Mouse (Mus musculus) urinary bladder, postnatal 36 days (tissue): Measurements from ENCODE around the gene Mx1.
A peak's percentile ranks its signal among the peaks of the same experiment; 100 is the strongest.

Experiments
- DNase-seq, 2 experiments: peaks; one replicate each; pipeline ENCODE4 v3.0.0; 2022; ENCODE audit warnings: low spot score in 2 of 2, mixed read lengths in 1 of 2

The Mx1 gene

GRCm38 (mm10) chr16:97443670-97444263 is 18.9 kb downstream of the Mx1 start:
- DNase-seq: peak; percentile 16 to 43

GRCm38 (mm10) chr16:97441967-97442366 is 20.7 kb downstream of the Mx1 start:
- no peak for DNase-seq

GRCm38 (mm10) chr16:97438191-97438590 is 24.5 kb downstream of the Mx1 start:
- no peak for DNase-seq

GRCm38 (mm10) chr16:97437448-97438056 is 25.2 kb downstream of the Mx1 start:
- no peak for DNase-seq

DNA sequence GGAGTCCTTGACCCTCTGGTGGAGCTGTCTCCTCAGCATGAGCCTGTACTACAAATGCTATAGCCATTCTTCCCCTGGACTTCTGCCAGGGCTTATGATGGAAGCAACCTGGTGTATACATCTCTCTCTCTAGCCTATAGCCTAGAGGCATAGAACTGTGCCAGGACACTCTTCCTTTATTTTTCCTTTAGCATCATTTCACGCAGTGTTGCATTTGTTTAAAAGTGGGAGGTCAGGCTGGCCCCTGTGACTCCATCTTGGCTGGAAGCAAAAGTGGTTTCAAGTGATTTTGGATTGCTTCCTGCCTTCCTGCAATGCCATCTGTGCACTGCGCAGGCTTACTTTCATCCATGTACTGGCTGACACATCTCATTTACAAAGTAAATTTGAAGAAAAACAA is 28.5 kb downstream of the Mx1 start:
- DNase-seq: no peak

DNA sequence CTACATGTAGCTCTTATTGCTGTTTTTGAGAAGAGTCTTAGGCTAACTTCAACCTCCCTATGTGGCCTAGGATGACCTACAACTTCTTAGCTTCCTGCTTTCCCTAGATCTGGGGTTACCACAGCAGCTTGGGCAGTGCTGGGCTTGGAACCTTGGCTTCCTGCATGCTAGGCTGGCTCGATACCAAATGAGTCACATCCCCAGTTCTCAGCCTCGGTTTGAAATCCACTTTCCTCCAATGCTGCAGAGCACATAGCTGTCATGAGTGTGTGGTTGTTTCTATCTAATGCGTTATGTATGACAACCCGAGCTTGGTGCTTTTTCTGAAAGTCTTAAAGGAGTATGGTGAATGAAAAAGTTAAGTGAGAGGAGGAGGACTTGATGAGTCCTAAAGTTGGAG is 31.4 kb downstream of the Mx1 start:
- peak; percentile 41 to 57 for DNase-seq

DNA sequence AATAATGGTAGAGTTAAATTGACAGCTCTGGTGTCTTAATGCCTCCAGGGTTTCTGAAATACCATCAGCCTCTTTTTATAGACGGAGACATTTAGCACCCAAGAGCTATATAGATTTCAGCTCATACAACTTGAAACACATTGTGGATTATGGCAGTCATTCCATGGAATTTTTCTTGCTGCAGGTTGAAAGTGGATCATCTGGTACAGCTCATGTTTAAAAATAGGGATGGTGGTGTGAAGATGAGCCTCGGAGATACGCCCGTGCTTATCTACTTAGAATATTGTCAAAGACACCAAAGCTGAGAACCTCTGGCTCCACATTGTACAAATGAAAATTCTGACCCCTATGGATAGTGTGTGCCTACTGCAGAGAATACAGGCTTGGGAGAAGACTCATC is 32.6 kb downstream of the Mx1 start:
- no peak for DNase-seq

DNA sequence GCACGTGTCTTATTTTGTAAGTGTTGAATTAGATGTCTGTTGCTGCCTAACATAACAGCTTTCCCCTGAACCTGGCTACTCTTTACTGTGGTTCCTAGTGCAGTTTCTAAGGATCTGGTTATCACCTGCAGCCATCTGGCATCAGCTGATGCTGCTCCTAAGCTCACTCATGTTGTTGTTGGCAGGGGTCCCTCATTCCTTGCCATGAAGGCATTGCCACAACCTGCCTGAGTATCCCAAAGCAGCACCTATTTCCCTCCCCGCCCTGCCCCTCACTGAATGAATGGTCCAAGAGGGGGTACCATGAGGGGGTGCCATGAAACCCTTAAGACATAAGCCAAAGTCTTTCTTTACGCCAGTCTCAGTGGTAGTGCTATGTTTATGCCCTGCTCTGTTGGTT is 34.7 kb downstream of the Mx1 start:
- no peak for DNase-seq

DNA sequence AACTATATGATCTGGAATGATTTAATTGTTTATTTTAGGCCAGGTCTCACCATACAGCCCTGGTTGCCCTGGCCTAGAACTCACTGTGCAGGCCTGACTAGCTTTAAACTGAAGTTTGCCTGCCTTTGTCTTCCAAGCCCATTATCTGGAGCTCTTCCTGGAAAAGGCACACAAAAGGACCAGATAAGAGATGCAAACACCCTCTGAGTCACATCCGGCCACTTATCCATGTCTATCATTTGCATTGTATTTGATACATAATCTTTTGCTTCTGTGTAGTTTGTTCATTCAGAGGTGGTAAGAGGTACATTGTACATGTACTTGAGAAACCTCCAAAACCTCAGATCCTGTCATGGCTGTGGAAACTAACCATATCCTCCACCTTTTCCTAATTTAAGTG is 39.1 kb downstream of the Mx1 start:
- no peak for DNase-seq

GRCm38 (mm10) chr16:97421671-97422070 is 41.0 kb downstream of the Mx1 start:
- no peak for DNase-seq

DNA sequence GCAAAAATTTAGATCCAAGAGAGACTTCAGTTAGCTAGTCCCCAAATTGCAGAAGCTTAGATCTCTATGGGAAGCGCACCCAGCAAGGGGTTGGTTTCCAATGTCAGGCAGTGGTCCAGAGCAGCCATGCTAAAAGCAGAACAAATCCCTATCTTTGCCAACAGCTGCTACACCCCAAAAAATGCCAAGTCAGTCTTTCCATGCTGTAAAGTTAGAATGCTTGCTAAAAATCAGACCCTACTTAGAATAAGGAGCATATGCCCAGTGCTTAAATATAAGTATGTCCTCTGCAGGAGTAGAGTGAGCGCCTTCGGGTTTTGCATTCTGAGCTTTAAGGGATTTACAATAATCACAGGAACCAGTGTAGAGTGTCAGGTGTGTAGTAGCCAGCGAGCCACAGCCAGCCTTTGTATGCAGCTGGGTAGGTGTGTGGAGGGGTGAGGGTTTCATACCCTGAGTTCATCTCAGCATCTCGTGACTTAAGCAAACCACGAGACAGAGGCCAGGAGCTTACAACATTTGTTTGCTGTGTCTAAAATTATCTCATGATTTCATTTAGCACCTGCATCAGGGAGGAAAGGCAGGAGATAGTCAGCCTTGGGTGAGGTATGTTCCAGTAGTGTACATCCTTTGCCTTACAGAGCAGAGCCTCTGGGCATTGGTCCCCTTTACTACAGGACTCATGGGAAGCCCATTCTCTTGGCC is 43.8 kb downstream of the Mx1 start:
- no peak for DNase-seq

- DNase-seq: peak; percentile 46 to 65
Observed at GRCm38 (mm10) chr16:97417896-97418542, 44.7 kb downstream of the Mx1 start.

- DNase-seq: no peak
Observed at GRCm38 (mm10) chr16:97405476-97406012, 57.2 kb downstream of the Mx1 start.

DNA sequence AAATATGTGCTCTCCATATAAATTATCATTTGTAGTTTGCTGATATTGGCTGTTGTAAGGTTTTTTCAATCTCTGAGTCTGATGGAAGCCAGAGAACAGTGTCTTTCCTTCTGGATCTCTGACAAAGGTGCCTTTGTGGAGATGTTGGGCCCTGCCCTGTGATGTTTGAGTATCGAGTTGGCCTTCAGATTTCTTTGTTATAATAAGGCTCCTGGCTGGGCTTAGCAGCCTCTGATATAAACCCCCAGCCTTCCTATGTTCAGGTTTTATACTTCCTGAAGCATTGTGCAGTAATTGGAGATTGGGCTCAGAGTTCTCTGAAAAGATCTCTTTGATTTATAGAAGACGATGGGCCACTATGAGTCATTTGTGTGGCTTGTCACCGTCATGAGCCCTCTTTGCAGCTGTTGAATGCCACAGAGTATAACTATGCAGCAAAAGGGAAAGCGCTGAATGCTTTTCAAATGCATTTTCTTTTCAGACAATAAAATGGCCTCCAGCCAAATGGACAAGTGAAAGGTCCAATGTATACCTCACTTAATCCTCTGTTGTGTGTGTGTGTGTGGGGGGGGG is 60.4 kb downstream of the Mx1 start:
- no peak for DNase-seq

DNA sequence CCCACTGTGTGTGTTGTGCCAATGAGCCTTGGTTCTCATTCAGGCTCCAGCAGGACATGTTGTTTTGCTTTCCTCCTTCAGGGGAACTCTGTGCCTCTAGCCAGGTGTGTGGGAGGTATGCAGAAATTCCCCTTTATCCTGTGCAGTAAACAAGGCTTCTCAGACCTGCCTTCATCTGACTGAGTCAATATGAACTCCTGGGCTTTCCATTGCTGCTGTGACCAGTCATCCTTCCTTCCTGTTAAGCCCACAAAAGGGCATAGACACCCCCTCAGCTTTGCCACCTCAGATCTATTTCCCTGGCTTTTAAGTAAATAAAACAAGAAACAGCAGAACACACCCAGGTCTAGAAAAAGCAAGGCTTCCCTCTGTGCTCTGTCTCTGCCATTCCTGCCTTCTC is 61.0 kb downstream of the Mx1 start:
- no peak for DNase-seq

DNA sequence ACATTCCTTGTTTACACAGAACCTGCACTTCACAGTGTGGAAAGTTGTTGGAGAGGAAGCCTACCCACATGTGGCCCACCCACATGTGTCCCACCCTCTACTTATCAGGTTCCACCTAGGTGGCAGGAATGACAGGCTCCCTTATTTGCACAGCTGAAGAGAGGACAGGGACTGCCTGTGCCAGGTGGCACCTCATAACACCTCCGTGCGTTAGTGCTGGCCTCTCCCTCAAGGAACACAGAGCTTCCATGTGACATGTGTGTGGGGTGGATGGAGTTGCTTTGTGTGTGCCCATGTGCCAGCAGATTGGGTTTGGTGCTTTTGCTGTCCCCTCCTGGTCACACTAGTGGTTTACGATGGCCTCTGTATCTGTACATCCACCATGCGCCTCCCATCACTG is 62.7 kb downstream of the Mx1 start:
- no peak for DNase-seq

GRCm38 (mm10) chr16:97397945-97398531 is 64.7 kb downstream of the Mx1 start:
- no peak for DNase-seq
